Comparison of ENCODE assay signal across 26 mouse cellular contexts in genomic region chr9:57436166-57436565, GRCm38 (mm10).
"Had no signal": no experiment of that assay in that cellular context is flagged by ENCODE, and none has a peak within 500 bp of the region (broad histone marks: within the 10 kb centered on the region; RNA-seq: fewer than 3 reads in every experiment).

No protein-coding gene starts in this region.

- H3K9me3 ChIP-seq: heart, embryonic 13.5 days; heart, embryonic 15.5 days; hindbrain, embryonic 13.5 days; hindbrain, embryonic 15.5 days; kidney, embryonic 15.5 days; limb, embryonic 10.5 days; limb, embryonic 12.5 days; liver, embryonic 13.5 days had no signal

- ATAC-seq: hindbrain, postnatal 0 days; intestine, embryonic 16.5 days had no signal

- DNase-seq: gastrocnemius, postnatal 14 days; gastrocnemius, postnatal 36 days; heart, adult 11 months; heart, adult 2 months; heart, postnatal 14 days; heart, postnatal 36 days; kidney, adult 11 months; kidney, adult 8-10 months; kidney, postnatal 14 days; kidney, postnatal 36 days; layer of hippocampus, adult 9-11 months; layer of hippocampus, postnatal 36 days; liver; liver, embryonic 13.5 days had no signal

- H3K4me2 ChIP-seq: heart, embryonic 11.5 days; heart, embryonic 13.5 days; heart, embryonic 15.5 days; hindbrain, embryonic 13.5 days; hindbrain, embryonic 15.5 days; kidney, embryonic 15.5 days; limb, embryonic 12.5 days; liver, embryonic 11.5 days; liver, embryonic 13.5 days had no signal

- H3K27me3 ChIP-seq: heart, embryonic 13.5 days; heart, embryonic 15.5 days; hindbrain, embryonic 13.5 days; hindbrain, embryonic 15.5 days; kidney, embryonic 15.5 days; limb, embryonic 12.5 days; liver, embryonic 13.5 days had no signal

- H3K4me3 ChIP-seq: heart, adult 2 months; heart, embryonic 13.5 days; heart, embryonic 15.5 days; hindbrain, embryonic 13.5 days; hindbrain, embryonic 15.5 days; kidney, embryonic 15.5 days; limb, embryonic 10.5 days; limb, embryonic 12.5 days; liver, embryonic 13.5 days had no signal

- H3K9ac ChIP-seq: heart, embryonic 13.5 days; heart, embryonic 15.5 days; hindbrain, embryonic 15.5 days; kidney, embryonic 15.5 days; limb, embryonic 12.5 days; liver, embryonic 13.5 days had no signal

- H3K36me3 ChIP-seq: heart, embryonic 13.5 days; heart, embryonic 15.5 days; kidney, embryonic 15.5 days; limb, embryonic 12.5 days had no signal

- H3K27ac ChIP-seq: heart, adult 2 months; heart, embryonic 13.5 days; heart, embryonic 15.5 days; hindbrain, embryonic 13.5 days; hindbrain, embryonic 15.5 days; hindbrain, postnatal 0 days; kidney, postnatal 0 days; limb, embryonic 10.5 days; limb, embryonic 12.5 days; liver, embryonic 13.5 days had no signal
